Mouse (Mus musculus) liver, embryonic 13.5 days (tissue): ENCODE measurements around the gene 4931409K22Rik. TPM values are rescaled to one million over a fixed set of nuclear protein-coding genes. Genes with fewer than 3 reads are reported as not detected.

Source experiments
- ATAC-seq: fragments of 200-750 bp; cut with Nextera tagmentation; 2 replicates; pipeline ENCODE4 v1.8.0; 2017; ENCODE audit warnings: low read depth, mild to moderate bottlenecking, moderate number of reproducible peaks, moderate library complexity
- DNase-seq: peaks from one replicate; pipeline ENCODE4 v3.0.0; 2022
- H3K27ac ChIP-seq: fragments of 300-500 bp; sonication (generic); 2 replicates; pipeline ENCODE4 v1.5.1; 2015; ENCODE audit warnings: moderate library complexity, mild to moderate bottlenecking, inconsistent platforms
- H3K27me3 ChIP-seq: fragments of 300-500 bp; sonication (generic); 2 replicates; pipeline ENCODE4 v1.6.1; 2015; ENCODE audit warnings: mild to moderate bottlenecking, inconsistent platforms
- H3K36me3 ChIP-seq: fragments of 300-500 bp; sonication (generic); 2 replicates; pipeline ENCODE4 v1.6.1; 2015; ENCODE audit warnings: mild to moderate bottlenecking, inconsistent platforms
- H3K4me1 ChIP-seq: fragments of 300-500 bp; sonication (generic); replicated peaks from 2 replicates; pipeline ENCODE4 v1.6.1; 2015; ENCODE audit warnings: inconsistent platforms
- H3K4me2 ChIP-seq: fragments of 300-500 bp; sonication (generic); 2 replicates; pipeline ENCODE4 v1.6.1; 2015; ENCODE audit warnings: inconsistent platforms, mild to moderate bottlenecking, moderate library complexity
- H3K4me3 ChIP-seq: fragments of 300-500 bp; sonication (generic); replicated peaks from 2 replicates; pipeline ENCODE4 v1.5.1; 2015; ENCODE audit warnings: mild to moderate bottlenecking, inconsistent platforms
- H3K9ac ChIP-seq: fragments of 300-500 bp; sonication (generic); 2 replicates; pipeline ENCODE4 v1.6.1; 2015; ENCODE audit warnings: mild to moderate bottlenecking, inconsistent platforms
- H3K9me3 ChIP-seq: fragments of 300-500 bp; sonication (generic); replicated peaks from 2 replicates; pipeline ENCODE4 v1.6.1; 2016; ENCODE audit warnings: inconsistent platforms
- WGBS: fragments of 180-500 bp; shearing (Covaris S2); methylation state at CpG from one replicate; pipeline ENCODE4 v1.1.7; 2015; ENCODE audit not compliant: insufficient replicate concordance; 5-methylcytosine and 5-hydroxymethylcytosine counted together
- polyA plus RNA-seq: library from polyadenylated mRNA; unstranded; fragments of >200 nt; fragmentation: Nextera tagmentation; extraction: Ambion mirVana; gene quantifications from 2 replicates; pipeline ENCODE4 v1.2.1, GENCODE M21; 2015

Gene 4931409K22Rik
- polyA plus RNA-seq, 1 experiment from 2014 or later = not detected

GRCm38 (mm10) chr5:24536511-24536910 is 20.1 kb downstream of the 4931409K22Rik start:
- H3K4me3 ChIP-seq = no peak overlapping the region
- no peaks in the 10 kb centered on the region for H3K9me3 ChIP-seq
- WGBS = 70% methylated on average over 5 of the region's 5 CpGs
- peaks cover 46% of the 10 kb centered on the region for H3K27me3 ChIP-seq
- no peak overlapping the region for H3K9ac ChIP-seq
- peaks cover 11% of the 10 kb centered on the region for H3K4me1 ChIP-seq
- no peak overlapping the region for H3K27ac ChIP-seq
- no peaks in the 10 kb centered on the region for H3K36me3 ChIP-seq
- H3K4me2 ChIP-seq = no peak overlapping the region
- ATAC-seq (no peak), DNase-seq (no peak)

GRCm38 (mm10) chr5:24535731-24536130 is 20.9 kb downstream of the 4931409K22Rik start:
- ATAC-seq (no peak), DNase-seq (no peak)
- Histone ChIP-seq H3K36me3 (no peaks in the 10 kb centered on the region), H3K9ac (no peak overlapping the region), H3K27ac (no peak overlapping the region), H3K4me2 (no peak overlapping the region), H3K4me1 (peaks cover 4% of the 10 kb centered on the region; the same call in 1 of the 2 replicates), H3K4me3 (no peak overlapping the region), H3K9me3 (no peaks in the 10 kb centered on the region), H3K27me3 (peaks cover 54% of the 10 kb centered on the region)
- 58% methylated on average over 3 of the region's 3 CpGs for WGBS

GRCm38 (mm10) chr5:24534292-24534691 is 22.3 kb downstream of the 4931409K22Rik start:
- H3K27me3 ChIP-seq = peaks cover 62% of the 10 kb centered on the region
- H3K9me3 ChIP-seq = no peaks in the 10 kb centered on the region
- WGBS = 34% methylated on average over 5 of the region's 5 CpGs
- ATAC-seq (no peak), DNase-seq (no peak)
- H3K9ac ChIP-seq = no peak overlapping the region
- H3K4me2 ChIP-seq = no peak overlapping the region
- H3K36me3 ChIP-seq = no peaks in the 10 kb centered on the region
- H3K4me1 ChIP-seq = no peaks in the 10 kb centered on the region; the same call in 1 of the 2 replicates
- no peak overlapping the region for H3K27ac ChIP-seq
- no peak overlapping the region for H3K4me3 ChIP-seq

DNA sequence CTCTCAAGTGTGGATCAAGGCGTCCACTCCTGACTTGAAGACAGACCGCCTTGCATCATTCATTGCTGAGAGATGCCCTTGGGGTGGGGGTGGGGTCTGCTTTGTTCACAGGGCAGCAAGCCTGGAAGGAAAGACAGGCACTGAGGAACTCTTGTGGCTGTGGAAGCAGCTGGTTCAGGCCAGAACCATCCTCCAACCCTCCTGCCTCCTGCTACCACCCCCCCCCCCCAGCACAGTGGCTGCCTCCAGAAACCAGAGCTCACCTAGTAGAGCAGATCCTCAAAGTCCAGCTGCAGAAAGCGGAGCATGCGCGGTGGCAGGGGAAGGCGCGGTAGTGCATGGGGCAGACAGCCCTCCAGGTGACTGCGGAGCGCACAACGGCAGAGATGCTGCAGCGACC is 23.2 kb downstream of the 4931409K22Rik start:
- H3K4me2 ChIP-seq = no peak overlapping the region
- no peaks in the 10 kb centered on the region; the same call in 1 of the 2 replicates for H3K4me1 ChIP-seq
- 46% methylated on average over 11 of the region's 11 CpGs for WGBS
- H3K4me3 ChIP-seq = no peak overlapping the region
- ATAC-seq (no peak), DNase-seq (no peak)
- H3K9ac ChIP-seq = no peak overlapping the region
- H3K27me3 ChIP-seq = peaks cover 68% of the 10 kb centered on the region
- H3K36me3 ChIP-seq = no peaks in the 10 kb centered on the region
- H3K9me3 ChIP-seq = no peaks in the 10 kb centered on the region
- no peak overlapping the region for H3K27ac ChIP-seq

DNA sequence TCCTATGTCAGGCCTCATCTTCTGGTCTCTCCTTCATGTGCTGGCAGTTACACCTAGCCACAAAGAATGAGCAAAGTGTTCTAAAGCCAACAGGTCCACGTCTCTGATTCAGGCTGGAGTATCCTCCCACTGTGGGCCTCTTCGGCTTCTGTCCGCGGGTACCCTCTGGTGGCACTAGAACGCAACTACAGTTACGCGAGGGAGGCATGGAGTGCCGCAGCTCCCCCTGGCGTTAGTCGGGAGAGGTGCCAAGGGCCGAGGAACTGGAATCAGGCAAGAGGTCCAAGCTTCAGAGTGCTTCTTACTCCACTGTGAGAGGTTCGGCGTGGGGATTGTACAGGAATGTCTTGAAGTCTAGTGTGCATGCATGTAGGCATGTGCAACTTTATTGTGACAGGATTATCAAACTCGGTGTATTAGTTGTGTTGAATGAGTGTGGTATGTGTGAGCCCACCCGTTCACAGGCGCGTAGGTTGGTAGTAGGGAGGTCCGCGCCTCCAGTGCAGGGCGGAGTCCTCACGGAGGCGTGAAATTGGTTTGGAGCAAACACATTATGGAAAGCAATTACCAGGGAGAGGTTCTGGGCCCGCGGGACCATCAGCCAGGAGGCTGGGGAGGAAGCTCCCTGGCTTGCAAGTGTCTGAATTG is 26.4 kb downstream of the 4931409K22Rik start:
- WGBS = 14% methylated on average over 24 of the region's 24 CpGs
- Histone ChIP-seq H3K4me2 (no peak overlapping the region), H3K4me1 (peaks cover 8% of the 10 kb centered on the region), H3K9me3 (no peaks in the 10 kb centered on the region), H3K27ac (no peak overlapping the region), H3K9ac (no peak overlapping the region), H3K4me3 (no peak overlapping the region), H3K27me3 (peaks cover 84% of the 10 kb centered on the region), H3K36me3 (no peaks in the 10 kb centered on the region)
- DNase-seq (peak; percentile 74), ATAC-seq (peak; percentile 55)

- DNase-seq (no peak), ATAC-seq (no peak)
- Histone ChIP-seq H3K27ac (no peak overlapping the region), H3K36me3 (no peaks in the 10 kb centered on the region), H3K9me3 (no peaks in the 10 kb centered on the region), H3K9ac (no peak overlapping the region), H3K4me1 (peaks cover 8% of the 10 kb centered on the region), H3K4me2 (no peak overlapping the region), H3K27me3 (peaks cover 98% of the 10 kb centered on the region), H3K4me3 (no peak overlapping the region)
- WGBS = 18% methylated on average over 6 of the region's 6 CpGs
Observed at GRCm38 (mm10) chr5:24527780-24528179, 28.8 kb downstream of the 4931409K22Rik start.

DNA sequence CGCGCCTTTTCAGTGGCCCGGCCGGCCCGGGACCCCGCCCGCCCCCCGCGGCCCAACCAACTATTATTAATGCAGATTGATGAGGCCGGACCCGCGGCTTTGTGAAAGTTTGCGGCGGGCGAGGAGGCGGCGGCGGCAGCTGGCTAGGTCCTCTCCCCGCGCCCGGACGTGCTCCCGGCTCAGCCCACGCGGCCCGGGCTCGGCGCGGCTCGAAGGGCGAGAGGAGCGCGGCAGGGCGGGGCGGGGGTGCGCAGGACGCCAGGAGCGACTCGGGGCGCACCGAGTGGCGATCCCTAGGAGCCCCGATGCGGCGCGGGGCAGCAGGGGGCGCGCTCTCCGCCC is 29.7 kb downstream of the 4931409K22Rik start, which contains the start of gene Gbx1:
Gene Gbx1, minus strand, starts transcription at position 314 of the 342 bp plus-strand sequence.
- Histone ChIP-seq H3K4me1 (peaks cover 8% of the 10 kb centered on the region), H3K4me3 (peak within 1 kb of the TSS; percentile 40), H3K27me3 (peaks cover 99% of the 10 kb centered on the region), H3K9ac (no peak within 1 kb of the TSS), H3K9me3 (no peaks in the 10 kb centered on the region), H3K27ac (no peak within 1 kb of the TSS), H3K36me3 (no peaks in the 10 kb centered on the region), H3K4me2 (peak within 1 kb of the TSS; percentile 56)
- ATAC-seq (no peak), DNase-seq (no peak)
- 2% methylated on average over 29 of the region's 49 CpGs for WGBS

DNA sequence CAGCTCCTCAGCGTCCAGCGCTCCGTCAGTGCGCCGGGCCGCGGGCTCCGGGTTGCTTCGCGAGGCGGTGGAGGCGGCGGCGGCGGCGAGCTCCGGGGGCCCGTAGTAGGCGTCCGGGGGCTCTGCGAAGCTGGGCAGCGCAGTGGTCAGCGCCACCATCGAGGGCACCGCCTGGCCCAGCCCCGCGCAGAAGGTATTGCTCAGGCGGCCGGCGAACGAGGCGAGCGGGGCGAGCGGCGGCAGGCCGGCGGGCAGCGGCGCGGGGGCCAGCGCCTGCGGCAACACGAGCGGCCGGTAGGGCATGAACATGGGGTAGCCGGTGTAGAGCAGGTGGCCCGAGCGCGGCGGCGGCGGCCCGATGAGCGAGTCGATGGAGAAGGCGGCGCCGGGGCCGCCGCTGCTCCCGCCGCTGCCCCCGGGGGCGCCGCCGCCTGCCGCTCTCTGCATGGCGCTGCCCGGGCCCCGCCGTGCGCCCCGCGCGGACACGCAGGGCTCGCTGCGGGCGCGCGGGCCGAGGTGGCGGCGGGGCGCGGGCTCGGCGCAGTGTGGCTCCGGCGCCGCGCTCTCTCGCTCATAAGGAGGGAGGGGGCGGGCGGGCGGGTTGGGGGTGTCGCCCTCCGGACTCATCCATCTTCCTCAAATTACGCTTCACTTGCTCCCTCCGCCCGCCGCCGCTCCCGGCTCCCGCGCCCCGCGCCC is 30.3 kb downstream of the 4931409K22Rik start:
- no peaks in the 10 kb centered on the region for H3K9me3 ChIP-seq
- H3K27ac ChIP-seq = no peak overlapping the region
- peaks cover 99% of the 10 kb centered on the region for H3K27me3 ChIP-seq
- no peak for DNase-seq
- no peak for ATAC-seq
- H3K4me2 ChIP-seq = peak overlapping the region; percentile 56
- 1% methylated on average over 52 of the region's 109 CpGs for WGBS
- peaks cover 8% of the 10 kb centered on the region for H3K4me1 ChIP-seq
- no peak overlapping the region for H3K9ac ChIP-seq
- no peaks in the 10 kb centered on the region for H3K36me3 ChIP-seq
- H3K4me3 ChIP-seq = peak overlapping the region; percentile 40

GRCm38 (mm10) chr5:24525360-24526189 is 31.0 kb downstream of the 4931409K22Rik start:
- ATAC-seq = no peak

DNA sequence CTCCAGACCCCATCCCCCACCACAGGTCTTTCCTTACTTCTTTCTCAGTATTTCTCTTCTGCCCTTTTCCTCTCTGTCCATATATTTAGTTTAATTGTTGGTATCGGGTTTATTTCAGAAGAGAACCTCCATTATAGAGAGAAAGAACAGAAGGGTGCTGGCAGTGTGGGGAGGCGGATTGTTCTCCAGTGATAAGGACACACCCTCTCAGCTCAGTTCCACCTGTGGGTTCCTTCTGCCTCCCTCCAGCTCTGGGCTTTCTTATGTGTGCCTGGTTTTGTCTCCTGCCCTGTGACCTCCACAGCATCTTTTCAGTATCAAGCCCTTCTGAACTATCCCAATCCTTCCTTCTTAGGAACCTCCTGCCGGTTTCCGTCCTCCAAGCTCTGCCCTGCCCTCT is 32.1 kb downstream of the 4931409K22Rik start:
- Histone ChIP-seq H3K36me3 (no peaks in the 10 kb centered on the region), H3K4me1 (peaks cover 8% of the 10 kb centered on the region), H3K4me3 (no peak overlapping the region), H3K27me3 (peaks cover 91% of the 10 kb centered on the region), H3K9ac (no peak overlapping the region), H3K9me3 (no peaks in the 10 kb centered on the region), H3K4me2 (no peak overlapping the region), H3K27ac (no peak overlapping the region)
- ATAC-seq = no peak
- no peak for DNase-seq
- whole genome bisulfite sequencing = 7% methylated on average over 4 of the region's 4 CpGs

More at GRCm38 (mm10) chr5:24525360-24526189, 31.0 kb downstream of the 4931409K22Rik start:
- Histone ChIP-seq H3K27me3 (peaks cover 94% of the 10 kb centered on the region), H3K4me3 (peak overlapping the region; percentile 40; the same call in 1 of the 2 replicates), H3K27ac (no peak overlapping the region), H3K36me3 (no peaks in the 10 kb centered on the region), H3K9ac (no peak overlapping the region), H3K9me3 (no peaks in the 10 kb centered on the region), H3K4me2 (peak overlapping the region; percentile 56), H3K4me1 (peaks cover 8% of the 10 kb centered on the region)
- no peak for DNase-seq
- WGBS = 6% methylated on average over 34 of the region's 34 CpGs

- ATAC-seq (no peak), DNase-seq (no peak)
- no peak overlapping the region for H3K4me3 ChIP-seq
- no peaks in the 10 kb centered on the region for H3K9me3 ChIP-seq
- no peak overlapping the region for H3K4me2 ChIP-seq
- H3K27ac ChIP-seq = no peak overlapping the region
- 47% methylated on average over 8 of the region's 8 CpGs for WGBS
- H3K9ac ChIP-seq = no peak overlapping the region
- H3K27me3 ChIP-seq = peaks cover 88% of the 10 kb centered on the region
- H3K36me3 ChIP-seq = no peaks in the 10 kb centered on the region
- H3K4me1 ChIP-seq = peaks cover 8% of the 10 kb centered on the region
Observed at GRCm38 (mm10) chr5:24523806-24524205, 32.8 kb downstream of the 4931409K22Rik start.
